Mouse (Mus musculus): Measurements from ENCODE around the gene Slc27a4. TPM values are rescaled to one million over a fixed set of nuclear protein-coding genes. Genes with fewer than 3 reads are reported as not detected.

The Slc27a4 gene
- polyA plus RNA-seq, 1 experiment, result 30.6 TPM

- WGBS, result 64% methylated on average over 47 of the region's 47 CpGs
- TF ChIP-seq POLR2A (IDR thresholded peaks at IDR 0.05; ENCODE audit: borderline replicate concordance, control insufficient read depth, low read depth, low read length), result no peak
- no peak for TF ChIP-seq CTCF (IDR thresholded peaks at IDR 0.05; ENCODE audit: control insufficient read depth, insufficient read depth, low read length)
- H3K4me3 ChIP-seq (replicated peaks; ENCODE audit: control insufficient read depth, low read depth, low read length), result no peak overlapping the region
Observed at GRCm38 (mm10) chr2:29846061-29846853, 43.8 kb downstream of the Slc27a4 start.

GRCm38 (mm10) chr2:29846911-29847310 lies 44.5 kb downstream of the Slc27a4 start:
- TF ChIP-seq CTCF (IDR thresholded peaks at IDR 0.05; ENCODE audit: control insufficient read depth, insufficient read depth, low read length) (no peak), POLR2A (IDR thresholded peaks at IDR 0.05; ENCODE audit: borderline replicate concordance, control insufficient read depth, low read depth, low read length) (no peak)
- 69% methylated on average over 3 of the region's 3 CpGs for WGBS
- H3K4me3 ChIP-seq (replicated peaks; ENCODE audit: control insufficient read depth, low read depth, low read length), result no peak overlapping the region
- H3K27ac ChIP-seq (ENCODE audit: control insufficient read depth, insufficient read depth, low read depth, low read length, poor library complexity), result no peak overlapping the region
- H3K4me1 ChIP-seq (ENCODE audit: control insufficient read depth, insufficient read depth, low read length), result no peaks in the 10 kb centered on the region; the same call in 1 of the 2 replicates

More at GRCm38 (mm10) chr2:29846061-29846853, 43.8 kb downstream of the Slc27a4 start:
- Histone ChIP-seq H3K27ac (ENCODE audit: control insufficient read depth, insufficient read depth, low read depth, low read length, poor library complexity) (no peak overlapping the region), H3K4me1 (ENCODE audit: control insufficient read depth, insufficient read depth, low read length) (no peaks in the 10 kb centered on the region)

- Histone ChIP-seq H3K4me3 (replicated peaks; ENCODE audit: control insufficient read depth, low read depth, low read length) (no peak overlapping the region), H3K27ac (ENCODE audit: control insufficient read depth, insufficient read depth, low read depth, low read length, poor library complexity) (no peak overlapping the region), H3K4me1 (ENCODE audit: control insufficient read depth, insufficient read depth, low read length) (no peaks in the 10 kb centered on the region; the same call in 1 of the 2 replicates)
- TF ChIP-seq CTCF (IDR thresholded peaks at IDR 0.05; ENCODE audit: control insufficient read depth, insufficient read depth, low read length) (no peak), POLR2A (IDR thresholded peaks at IDR 0.05; ENCODE audit: borderline replicate concordance, control insufficient read depth, low read depth, low read length) (no peak)
- WGBS, result 33% methylated on average over 8 of the region's 8 CpGs
Observed at GRCm38 (mm10) chr2:29849041-29849440, 46.6 kb downstream of the Slc27a4 start.

- H3K4me3 ChIP-seq (replicated peaks; ENCODE audit: control insufficient read depth, low read depth, low read length), result no peak overlapping the region
- 51% methylated on average over 5 of the region's 5 CpGs for WGBS
- H3K4me1 ChIP-seq (ENCODE audit: control insufficient read depth, insufficient read depth, low read length), result no peaks in the 10 kb centered on the region; the same call in 1 of the 2 replicates
- no peak for TF ChIP-seq CTCF (IDR thresholded peaks at IDR 0.05; ENCODE audit: control insufficient read depth, insufficient read depth, low read length)
- no peak for TF ChIP-seq POLR2A (IDR thresholded peaks at IDR 0.05; ENCODE audit: borderline replicate concordance, control insufficient read depth, low read depth, low read length)
- H3K27ac ChIP-seq (ENCODE audit: control insufficient read depth, insufficient read depth, low read depth, low read length, poor library complexity), result no peak overlapping the region
Observed at GRCm38 (mm10) chr2:29849841-29850480, 47.5 kb downstream of the Slc27a4 start.

GRCm38 (mm10) chr2:29852957-29853485 lies 50.6 kb downstream of the Slc27a4 start:
- WGBS, result 64% methylated on average over 4 of the region's 4 CpGs
- Histone ChIP-seq H3K4me1 (ENCODE audit: control insufficient read depth, insufficient read depth, low read length) (no peaks in the 10 kb centered on the region; the same call in 1 of the 2 replicates), H3K4me3 (replicated peaks; ENCODE audit: control insufficient read depth, low read depth, low read length) (no peak overlapping the region), H3K27ac (ENCODE audit: control insufficient read depth, insufficient read depth, low read depth, low read length, poor library complexity) (no peak overlapping the region)
- TF ChIP-seq POLR2A (IDR thresholded peaks at IDR 0.05; ENCODE audit: borderline replicate concordance, control insufficient read depth, low read depth, low read length), result no peak
- TF ChIP-seq CTCF (IDR thresholded peaks at IDR 0.05; ENCODE audit: control insufficient read depth, insufficient read depth, low read length), result no peak

- WGBS, result 80% methylated on average over 5 of the region's 5 CpGs
- no peak overlapping the region for H3K27ac ChIP-seq (ENCODE audit: control insufficient read depth, insufficient read depth, low read depth, low read length, poor library complexity)
- no peaks in the 10 kb centered on the region; the same call in 1 of the 2 replicates for H3K4me1 ChIP-seq (ENCODE audit: control insufficient read depth, insufficient read depth, low read length)
Observed at GRCm38 (mm10) chr2:29853736-29854135, 51.3 kb downstream of the Slc27a4 start.

GRCm38 (mm10) chr2:29855585-29856210 lies 53.3 kb downstream of the Slc27a4 start:
- Histone ChIP-seq H3K27ac (ENCODE audit: control insufficient read depth, insufficient read depth, low read depth, low read length, poor library complexity) (no peak overlapping the region), H3K4me1 (ENCODE audit: control insufficient read depth, insufficient read depth, low read length) (no peaks in the 10 kb centered on the region; the same call in 1 of the 2 replicates), H3K4me3 (replicated peaks; ENCODE audit: control insufficient read depth, low read depth, low read length) (no peak overlapping the region)
- no peak for TF ChIP-seq CTCF (IDR thresholded peaks at IDR 0.05; ENCODE audit: control insufficient read depth, insufficient read depth, low read length)
- TF ChIP-seq POLR2A (IDR thresholded peaks at IDR 0.05; ENCODE audit: borderline replicate concordance, control insufficient read depth, low read depth, low read length), result no peak
- WGBS, result 80% methylated on average over 10 of the region's 10 CpGs

More at GRCm38 (mm10) chr2:29853736-29854135, 51.3 kb downstream of the Slc27a4 start:
- TF ChIP-seq CTCF (IDR thresholded peaks at IDR 0.05; ENCODE audit: control insufficient read depth, insufficient read depth, low read length) (no peak), POLR2A (IDR thresholded peaks at IDR 0.05; ENCODE audit: borderline replicate concordance, control insufficient read depth, low read depth, low read length) (no peak)
- no peak overlapping the region for H3K4me3 ChIP-seq (replicated peaks; ENCODE audit: control insufficient read depth, low read depth, low read length)
